13 mouse cellular contexts compared by ENCODE assay signal in genomic region chr4:95199394-95199793, GRCm38 (mm10).
DNase-seq lines count a peak whose midpoint lies in the region; ATAC-seq lines count a peak whose summit lies in the region.
"Had no signal": no experiment of that assay in that cellular context is flagged by ENCODE, and none has a peak within 500 bp of the region (broad histone marks: within the 10 kb centered on the region; RNA-seq: fewer than 3 reads in every experiment).

No protein-coding gene starts in this region.

- H3K9ac ChIP-seq in midbrain, embryonic 12.5 days (replicated peaks) = no peak overlapping the region
- no peak overlapping the region for H3K9ac ChIP-seq in midbrain, embryonic 16.5 days (ENCODE audit: low read depth, low read length)
- H3K9ac ChIP-seq in forebrain, embryonic 14.5 days (ENCODE audit: low read length) = no peak overlapping the region
- no peak overlapping the region for H3K9ac ChIP-seq in hindbrain, embryonic 15.5 days
- H3K9ac ChIP-seq: heart, embryonic 12.5 days had no signal

- WGBS in midbrain, embryonic 12.5 days = 43% methylated on average over 5 of the region's 5 CpGs
- 32% methylated on average over 5 of the region's 5 CpGs for WGBS in midbrain, embryonic 16.5 days
- 23% methylated on average over 5 of the region's 5 CpGs for WGBS in forebrain, embryonic 14.5 days
- WGBS in hindbrain, embryonic 15.5 days = 32% methylated on average over 5 of the region's 5 CpGs

- no peaks in the 10 kb centered on the region for H3K36me3 ChIP-seq in midbrain, embryonic 12.5 days
- no peaks in the 10 kb centered on the region for H3K36me3 ChIP-seq in midbrain, embryonic 16.5 days (ENCODE audit: control insufficient read depth, insufficient read depth, low read length)
- no peaks in the 10 kb centered on the region for H3K36me3 ChIP-seq in forebrain, embryonic 14.5 days (ENCODE audit: control insufficient read depth, insufficient read depth, low read length)
- no peaks in the 10 kb centered on the region for H3K36me3 ChIP-seq in hindbrain, embryonic 15.5 days
- H3K36me3 ChIP-seq: heart, embryonic 12.5 days had no signal

- no peak overlapping the region for H3K27ac ChIP-seq in midbrain, embryonic 12.5 days (replicated peaks)
- H3K27ac ChIP-seq in midbrain, embryonic 16.5 days (ENCODE audit: low read length) = no peak overlapping the region
- no peak overlapping the region for H3K27ac ChIP-seq in forebrain, embryonic 14.5 days (ENCODE audit: low read depth, low read length)
- H3K27ac ChIP-seq in hindbrain, embryonic 15.5 days (replicated peaks) = no peak overlapping the region
- H3K27ac ChIP-seq: left cerebral cortex, adult 2 months had no signal

- ATAC-seq in midbrain, embryonic 12.5 days (ENCODE audit: low FRiP score, low read depth) = peak; percentile 41; the same call in 1 of the 2 replicates
- ATAC-seq in midbrain, embryonic 16.5 days = no peak
- ATAC-seq in forebrain, embryonic 14.5 days = peak; percentile 60
- ATAC-seq in hindbrain, embryonic 15.5 days (ENCODE audit: low FRiP score, low read depth) = peak; percentile 59; the same call in 1 of the 2 replicates

- H3K9me3 ChIP-seq in midbrain, embryonic 12.5 days = no peaks in the 10 kb centered on the region
- H3K9me3 ChIP-seq in midbrain, embryonic 16.5 days (replicated peaks; ENCODE audit: control insufficient read depth, low read length, poor library complexity, severe bottlenecking) = no peaks in the 10 kb centered on the region
- H3K9me3 ChIP-seq in forebrain, embryonic 14.5 days (replicated peaks; ENCODE audit: control insufficient read depth, low read length) = no peaks in the 10 kb centered on the region
- H3K9me3 ChIP-seq in hindbrain, embryonic 15.5 days = no peaks in the 10 kb centered on the region
- H3K9me3 ChIP-seq: heart, embryonic 12.5 days had no signal

- peaks cover 9% of the 10 kb centered on the region for H3K4me1 ChIP-seq in midbrain, embryonic 12.5 days
- H3K4me1 ChIP-seq in midbrain, embryonic 16.5 days (ENCODE audit: control insufficient read depth, insufficient read depth, low read length) = no peaks in the 10 kb centered on the region
- no peaks in the 10 kb centered on the region for H3K4me1 ChIP-seq in forebrain, embryonic 14.5 days (ENCODE audit: control insufficient read depth, insufficient read depth, low read length)
- H3K4me1 ChIP-seq in hindbrain, embryonic 15.5 days (replicated peaks) = no peaks in the 10 kb centered on the region

- no peak overlapping the region for H3K4me3 ChIP-seq in midbrain, embryonic 12.5 days
- H3K4me3 ChIP-seq in midbrain, embryonic 16.5 days (ENCODE audit: low read depth, low read length) = no peak overlapping the region
- H3K4me3 ChIP-seq in forebrain, embryonic 14.5 days (ENCODE audit: low read depth, low read length) = no peak overlapping the region
- H3K4me3 ChIP-seq in hindbrain, embryonic 15.5 days = no peak overlapping the region
- H3K4me3 ChIP-seq: erythroblast, embryonic 14.5 days; heart, embryonic 12.5 days; left cerebral cortex, adult 2 months had no signal

- no peaks in the 10 kb centered on the region for H3K27me3 ChIP-seq in midbrain, embryonic 12.5 days
- H3K27me3 ChIP-seq in midbrain, embryonic 16.5 days (ENCODE audit: control insufficient read depth, insufficient read depth, low read depth, low read length) = no peaks in the 10 kb centered on the region
- H3K27me3 ChIP-seq in forebrain, embryonic 14.5 days (replicated peaks; ENCODE audit: control insufficient read depth, insufficient read depth, low read length) = no peaks in the 10 kb centered on the region
- H3K27me3 ChIP-seq in hindbrain, embryonic 15.5 days = no peaks in the 10 kb centered on the region
- H3K27me3 ChIP-seq: heart, embryonic 12.5 days had no signal

- peak; percentile 46 for DNase-seq in forebrain, embryonic 14.5 days (ENCODE audit: low spot score)
- DNase-seq in retina, embryonic 14.5 days (ENCODE audit: low spot score) = peak; percentile 72
- no peak for DNase-seq in thymus, adult 18-20 months
- DNase-seq in cerebellum, postnatal 10 days = no peak
- DNase-seq in gastrocnemius, postnatal 25 days = no peak
- DNase-seq: lung, adult 2 months; thymus, adult 2 months had no signal

- H3K4me2 ChIP-seq in midbrain, embryonic 12.5 days (replicated peaks) = no peak overlapping the region
- H3K4me2 ChIP-seq in midbrain, embryonic 16.5 days (ENCODE audit: low read length) = no peak overlapping the region
- H3K4me2 ChIP-seq in forebrain, embryonic 14.5 days (ENCODE audit: low read length) = no peak overlapping the region
- H3K4me2 ChIP-seq in hindbrain, embryonic 15.5 days = no peak overlapping the region
- H3K4me2 ChIP-seq: heart, embryonic 12.5 days had no signal

Comparison
In these comparisons a context has a peak if more than half of its experiments do, and no peak if none do; other contexts are left out.
1. DNase-seq: peak in forebrain, embryonic 14.5 days (single experiment) and retina, embryonic 14.5 days (single experiment); none in thymus, adult 18-20 months (0 of 2), cerebellum, postnatal 10 days (0 of 2) and gastrocnemius, postnatal 25 days (single experiment).